Mouse (Mus musculus) olfactory bulb, adult 2 months (tissue): ENCODE measurements at regions not wholly inside any gene's neighbourhood (a gene's known extent, or its start where the extent isn't known, plus 50 kb on each side); places are given as distances from the start of the nearest gene placed in this dataset.

ENCODE experiments used
- CTCF ChIP-seq: fragments of 200-500 bp; IDR thresholded peaks from 2 replicates; pipeline ENCODE4 v1.5.1; 2012; ENCODE audit warnings: low read depth, mild to moderate bottlenecking, low read length, moderate library complexity; ENCODE audit not compliant: insufficient read depth
- POLR2A ChIP-seq: fragments of 200-500 bp; IDR thresholded peaks from 2 replicates; pipeline ENCODE4 v1.6.1; 2012; ENCODE audit warnings: mild to moderate bottlenecking, low read depth, low read length, moderate library complexity; ENCODE audit not compliant: insufficient read depth

DNA sequence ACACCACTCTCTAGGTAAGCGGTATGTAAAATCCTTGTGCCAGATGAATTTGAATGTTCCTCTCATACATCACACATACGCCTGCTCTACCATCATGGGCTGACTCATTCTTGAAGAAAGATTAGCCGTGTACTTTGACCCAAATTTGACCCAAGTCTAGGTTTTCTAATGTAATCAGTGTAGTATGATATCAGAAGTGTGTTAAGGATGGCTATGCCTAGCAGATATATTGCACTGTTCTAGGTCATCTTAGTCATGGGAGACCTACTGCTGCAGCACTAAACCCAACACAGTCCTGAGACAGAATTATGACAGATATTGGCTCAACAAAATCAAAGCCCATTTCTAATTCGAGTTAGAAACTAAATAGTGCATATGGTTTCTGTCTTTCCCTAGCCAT, 255.1 kb downstream of the Fam49a start:
- TF ChIP-seq CTCF (no peak), POLR2A (no peak)
